Mouse (Mus musculus) thymus, postnatal 36 days (tissue): ENCODE data around the gene Bpi.

Source experiments
- DNase-seq, 2 experiments: peaks; one replicate each; pipeline ENCODE4 v3.0.0; 2022; ENCODE audit warnings: mixed read lengths in 2 of 2

The Bpi gene

GRCm38 (mm10) chr2:158295700-158296099 is 37.8 kb downstream of the Bpi start:
- DNase-seq: no peak

DNA sequence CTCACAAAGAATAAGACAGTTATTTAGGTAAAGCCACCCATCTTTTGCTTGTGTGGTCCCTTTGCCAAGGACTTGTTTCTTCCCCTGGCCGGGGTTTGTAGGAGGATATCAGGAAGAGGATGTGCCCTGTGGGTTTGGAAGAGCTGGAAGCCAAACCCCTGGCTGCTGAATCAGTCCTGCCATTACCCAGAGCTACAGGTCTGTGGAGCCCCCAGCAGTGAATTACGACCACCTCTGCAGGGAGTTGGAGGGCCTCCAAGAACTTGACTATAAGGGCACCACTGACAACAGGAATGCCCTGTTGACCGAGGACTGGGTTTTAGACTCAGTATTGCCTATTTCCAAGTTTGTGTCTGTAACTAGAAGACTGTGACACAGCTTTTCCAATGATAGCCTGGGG is 41.3 kb downstream of the Bpi start:
- no peak for DNase-seq

DNA sequence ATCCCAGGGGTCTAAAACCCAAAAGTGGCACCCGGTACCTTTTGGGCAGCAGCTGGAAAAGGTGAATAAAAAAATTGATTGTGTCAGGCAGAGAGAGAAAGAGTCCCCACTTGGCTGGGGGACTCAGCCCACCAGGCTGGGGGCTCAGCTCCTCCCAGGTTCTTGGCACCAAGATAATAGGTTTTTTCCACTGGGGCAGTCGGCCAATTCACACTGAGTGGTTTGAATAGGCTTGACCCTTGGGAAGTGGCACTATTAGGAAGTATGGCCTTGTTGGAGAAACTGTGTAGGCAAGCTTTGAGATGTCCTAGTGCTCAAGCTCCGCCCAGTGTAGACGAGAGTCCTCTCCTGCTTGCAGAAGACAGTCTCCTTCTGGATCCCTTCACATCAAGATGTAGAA is 41.8 kb downstream of the Bpi start:
- DNase-seq: no peak

DNA sequence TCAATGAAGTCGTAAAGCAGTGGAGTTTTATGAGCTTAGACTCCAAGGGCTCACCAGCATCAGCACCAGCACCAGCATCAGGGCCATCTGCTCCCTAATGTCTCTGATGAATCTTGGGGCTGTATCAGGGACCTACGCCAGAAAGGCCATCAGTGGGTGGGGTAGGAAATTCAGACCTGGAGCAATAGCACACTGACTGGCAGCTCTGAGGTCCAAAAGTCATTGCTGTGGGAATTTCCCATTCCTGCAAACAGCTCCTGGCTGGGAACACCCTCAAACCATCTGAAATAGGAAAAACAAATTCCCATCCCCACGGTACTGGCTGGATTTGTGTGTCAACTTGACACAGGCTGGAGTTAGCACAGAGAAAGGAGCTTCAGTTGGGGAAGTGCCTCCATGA is 44.9 kb downstream of the Bpi start:
- no peak for DNase-seq

- no peak for DNase-seq
Observed at GRCm38 (mm10) chr2:158305948-158306695, 48.2 kb downstream of the Bpi start, which contains the start of gene Lbp. Gene Lbp (plus strand): TSS chr2:158306493.

- no peak for DNase-seq
Observed at GRCm38 (mm10) chr2:158306696-158307049, 48.8 kb downstream of the Bpi start.

- no peak for DNase-seq
Observed at GRCm38 (mm10) chr2:158308276-158308675, 50.4 kb downstream of the Bpi start.

DNA sequence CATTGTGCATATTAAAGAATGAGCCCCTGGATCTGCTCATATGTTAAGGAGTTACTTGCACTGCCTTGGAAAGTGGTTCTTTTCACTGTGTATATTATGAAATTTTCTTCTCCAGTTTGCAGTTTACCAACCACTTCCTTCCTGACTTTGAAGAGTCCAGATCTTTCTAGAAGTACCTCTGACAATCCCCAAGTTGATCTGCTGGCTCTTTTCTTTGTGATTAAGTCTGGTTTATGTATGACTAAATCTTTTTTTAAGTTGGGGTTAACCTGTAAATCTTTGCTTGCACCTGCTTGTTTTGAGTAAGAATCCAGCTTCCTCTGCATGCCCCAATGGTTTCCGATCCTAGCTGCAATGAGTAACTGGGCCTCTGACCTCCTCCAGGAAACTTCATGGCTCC is 55.2 kb downstream of the Bpi start:
- no peak for DNase-seq

DNA sequence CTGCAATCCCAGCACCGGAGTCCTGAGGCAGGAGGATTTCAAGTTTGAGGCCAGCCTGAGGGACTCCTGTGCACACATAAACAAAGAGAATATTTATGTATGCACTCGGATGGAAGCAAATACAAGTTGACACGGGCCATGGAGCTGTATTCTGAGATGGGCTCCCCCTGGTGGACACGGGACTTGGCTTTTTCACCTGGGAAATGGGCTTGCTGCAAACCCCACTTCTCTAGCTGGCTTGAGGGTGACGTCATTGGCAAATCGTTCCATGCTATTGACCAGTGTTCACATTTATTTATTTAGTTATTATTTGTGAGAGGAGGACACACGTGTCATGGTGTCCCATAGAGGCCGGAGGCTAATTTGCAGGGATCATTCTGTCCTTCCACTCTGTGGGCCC is 58.5 kb downstream of the Bpi start:
- DNase-seq: peak; percentile 23 to 27

DNA sequence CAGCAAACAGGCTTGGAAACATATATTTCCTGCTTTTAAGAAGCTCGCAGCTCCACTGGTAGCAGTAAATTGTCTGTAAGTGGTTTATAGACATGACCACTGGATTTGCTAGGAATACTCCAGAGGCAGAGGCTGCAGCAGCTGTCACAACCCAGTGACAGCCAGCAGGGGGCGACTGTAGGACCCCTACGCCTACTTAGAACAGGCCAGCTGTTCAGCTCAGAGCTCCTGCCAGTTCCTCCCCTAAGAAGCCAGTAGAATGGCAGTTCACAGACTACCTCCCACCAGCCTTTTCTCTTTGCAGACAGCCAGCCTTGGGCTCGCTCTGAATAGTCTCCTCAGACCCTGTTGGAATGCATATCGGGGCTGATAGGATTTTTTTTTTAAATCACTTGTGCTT is 59.1 kb downstream of the Bpi start:
- peak; percentile 60 to 62 for DNase-seq

GRCm38 (mm10) chr2:158321596-158321995 is 63.7 kb downstream of the Bpi start:
- DNase-seq: no peak

DNA sequence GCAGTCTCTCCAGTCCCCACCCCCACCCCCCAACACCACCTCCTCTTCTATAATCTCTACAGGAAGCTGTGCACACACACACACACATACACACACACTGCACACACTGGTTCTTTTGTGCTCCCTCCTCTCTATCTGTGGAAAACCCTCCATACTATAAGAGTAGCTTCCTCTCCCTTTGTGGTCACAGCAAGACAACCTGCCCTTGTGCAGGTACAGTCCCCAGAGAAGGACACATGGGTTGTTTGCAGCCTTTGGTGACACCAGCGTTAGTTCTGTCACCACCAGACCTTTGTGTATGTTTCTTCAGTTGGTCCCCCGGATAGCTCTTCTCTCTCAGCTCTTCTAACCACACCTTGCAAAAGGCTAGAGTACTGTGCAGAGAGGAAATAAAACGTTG is 65.0 kb downstream of the Bpi start:
- DNase-seq: peak; percentile 30 to 37

DNA sequence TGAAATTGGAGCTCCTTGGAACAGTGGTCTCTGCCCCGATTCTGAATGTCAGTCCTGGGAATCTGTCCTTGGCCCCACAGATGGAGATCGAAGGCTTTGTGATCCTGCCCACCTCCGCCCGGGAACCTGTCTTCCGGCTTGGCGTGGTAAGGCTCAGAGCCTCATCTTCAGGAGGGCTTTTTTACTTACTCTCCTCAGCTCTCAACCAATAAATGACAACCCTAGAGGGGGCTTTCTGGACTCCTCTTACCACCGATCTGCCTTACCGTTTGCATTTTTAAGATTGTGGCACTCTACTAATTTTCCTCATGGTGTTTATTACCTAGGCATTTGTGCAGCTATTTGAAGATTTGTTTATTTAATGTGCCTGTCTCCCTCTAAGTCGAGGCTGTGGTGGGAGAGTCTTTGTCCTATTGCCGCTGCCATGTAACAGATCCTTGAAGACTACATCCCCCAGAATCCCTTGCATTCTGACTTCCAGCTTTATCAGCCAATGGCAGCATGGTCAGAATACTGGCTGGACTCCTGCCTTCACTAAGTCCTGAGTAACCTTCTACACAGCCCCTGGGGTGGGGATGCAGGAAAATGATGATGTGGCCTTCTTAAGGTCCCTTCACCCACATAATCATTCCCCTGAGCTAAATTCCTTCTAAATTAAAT is 66.8 kb downstream of the Bpi start:
- no peak for DNase-seq

- DNase-seq: no peak
Observed at GRCm38 (mm10) chr2:158325609-158326008, 67.7 kb downstream of the Bpi start.
